Mouse (Mus musculus) monocyte, adult 5-6 weeks (primary cell): ENCODE measurements around the gene Prkca. TPM values are rescaled to one million over a fixed set of nuclear protein-coding genes. Genes with fewer than 3 reads are reported as not detected.

ENCODE experiments used
- ATAC-seq: fragments of 153-309, 156-312 bp; replicated peaks from 2 replicates; pipeline ENCODE4 v1.8.0; 2017; ENCODE audit warnings: mild to moderate bottlenecking; ENCODE audit not compliant: low TSS enrichment, insufficient number of reproducible peaks, severe bottlenecking, poor library complexity, low FRiP score
- total RNA-seq: library from RNA; stranded (forward); fragments of 200-1000, 200-491, 200-594 nt; gene quantifications from 3 replicates; pipeline ENCODE4 v1.2.3, GENCODE M21; 2017

Prkca gene
- total RNA-seq, 1 experiment from 2014 or later: 10.1 TPM

DNA sequence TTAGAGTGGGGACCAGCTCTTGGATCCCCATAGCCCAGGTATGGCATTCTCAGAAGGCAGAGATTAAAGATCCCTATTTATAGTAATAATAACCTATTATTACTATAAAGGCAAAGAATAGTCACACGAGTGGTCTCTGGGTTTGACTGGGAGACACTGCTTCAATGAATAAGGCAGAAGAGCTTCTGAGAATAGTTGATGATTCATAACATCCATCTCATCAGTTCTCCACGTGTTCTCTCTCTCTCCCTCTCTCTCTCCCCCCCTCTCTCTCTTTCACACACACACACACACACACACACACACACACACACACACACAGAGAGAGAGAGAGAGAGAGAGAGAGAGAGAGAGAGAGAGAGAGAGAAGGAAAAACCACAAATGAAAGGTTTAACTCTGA lies 445.0 kb downstream of the Prkca start:
- ATAC-seq: no peak

DNA sequence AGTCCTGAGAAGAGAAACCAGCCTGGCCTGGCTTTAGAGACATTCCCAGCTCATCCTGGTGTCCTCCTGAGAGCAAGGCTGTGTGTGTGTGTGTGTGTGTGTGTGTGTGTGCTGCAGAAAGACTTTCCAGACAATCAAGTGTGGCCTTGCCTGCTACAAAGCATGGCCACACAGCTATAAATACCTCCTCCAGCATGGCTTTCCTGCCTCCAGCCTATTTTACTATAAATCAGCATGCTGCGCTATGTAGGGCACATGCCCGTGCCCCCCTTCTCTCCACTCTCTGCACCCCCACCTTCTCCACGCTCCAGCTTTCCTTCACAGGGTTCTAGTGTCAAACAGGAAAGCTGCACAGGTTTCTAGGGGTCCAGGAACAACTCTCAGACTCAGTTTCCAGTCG lies 448.1 kb downstream of the Prkca start:
- ATAC-seq: no peak

DNA sequence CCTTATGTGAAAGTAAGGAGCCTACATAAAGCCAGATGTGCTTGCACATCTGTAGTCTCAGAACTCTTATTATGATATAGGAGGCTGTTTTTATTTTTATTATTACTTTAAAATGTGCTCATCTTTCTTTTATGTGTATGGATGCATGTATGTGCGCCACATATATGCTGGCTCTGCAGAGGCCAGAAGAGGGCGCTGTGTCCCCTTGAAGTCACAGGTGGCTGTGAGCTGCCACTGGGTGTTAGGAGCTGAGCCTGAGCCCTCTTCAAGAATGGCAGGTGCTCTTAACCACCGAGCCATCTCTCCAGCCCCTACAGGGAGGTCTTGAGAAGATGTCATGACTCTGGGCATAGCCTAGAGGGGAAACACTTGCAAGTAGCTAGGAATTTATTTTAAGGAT lies 452.4 kb downstream of the Prkca start:
- no peak for ATAC-seq

DNA sequence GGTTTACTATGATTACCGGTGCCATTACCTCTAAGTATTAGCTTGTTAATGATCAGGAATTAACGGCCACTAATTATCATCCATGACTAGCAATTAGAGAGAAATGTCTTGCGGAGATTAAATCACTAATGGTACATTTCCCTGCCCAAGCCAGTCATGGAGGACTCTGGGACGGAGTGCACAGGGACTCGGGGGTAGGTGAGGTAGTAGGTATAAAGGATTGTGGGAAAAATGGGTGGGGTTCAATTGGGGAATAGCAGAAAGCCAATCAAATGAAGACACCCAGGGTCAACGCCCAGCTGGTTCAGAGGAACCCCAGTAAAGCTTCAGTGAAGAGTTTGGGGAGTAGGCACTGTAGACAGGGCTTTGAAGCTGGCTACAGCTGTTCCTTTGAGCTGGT lies 456.4 kb downstream of the Prkca start:
- ATAC-seq: no peak

Other genes with a start within 250 kb of the Prkca start
- not detected in 3 replicates for gene Apoh, start 574 bp downstream of the Prkca start, total RNA-seq
- gene Cep112, start 81.3 kb upstream of the Prkca start, total RNA-seq: 2.1 TPM in 1 of 3 replicates, not detected in the others